Mouse (Mus musculus): ENCODE measurements at regions not wholly inside any gene's neighbourhood (a gene's known extent, or its start where the extent isn't known, plus 50 kb on each side); places are given as distances from the start of the nearest gene placed in this dataset.

- no peak for DNase-seq (ENCODE audit: low read depth)
These were observed 345.5 kb downstream of the Ccser2 start for GRCm38 (mm10) chr14:36623036-36623435.

- DNase-seq (ENCODE audit: low read depth): no peak
These were observed 350.0 kb downstream of the Ccser2 start for GRCm38 (mm10) chr14:36618459-36619085.

GRCm38 (mm10) chr14:36617987-36618386 lies 350.6 kb downstream of the Ccser2 start:
- DNase-seq (ENCODE audit: low read depth): no peak

- DNase-seq (ENCODE audit: low read depth): no peak
These were observed 353.7 kb downstream of the Ccser2 start for GRCm38 (mm10) chr14:36614926-36615325.

GRCm38 (mm10) chr14:36612860-36613259 lies 355.7 kb downstream of the Ccser2 start:
- no peak for DNase-seq (ENCODE audit: low read depth)

GRCm38 (mm10) chr14:36584065-36584635 lies 384.4 kb downstream of the Ccser2 start:
- no peak for DNase-seq (ENCODE audit: low read depth)

- DNase-seq (ENCODE audit: low read depth): no peak
These were observed 385.1 kb downstream of the Ccser2 start for GRCm38 (mm10) chr14:36583338-36584064.

GRCm38 (mm10) chr14:36563229-36563865 lies 405.2 kb downstream of the Ccser2 start:
- no peak for DNase-seq (ENCODE audit: low read depth)

GRCm38 (mm10) chr14:36537402-36537801 lies 431.2 kb downstream of the Ccser2 start:
- no peak for DNase-seq (ENCODE audit: low read depth)

- no peak for DNase-seq (ENCODE audit: low read depth)
These were observed 432.6 kb downstream of the 4930474N05Rik start for GRCm38 (mm10) chr14:36527310-36527709.

- DNase-seq (ENCODE audit: low read depth): no peak
These were observed 430.9 kb downstream of the 4930474N05Rik start for GRCm38 (mm10) chr14:36525591-36526037.

GRCm38 (mm10) chr14:36502076-36502994 lies 407.6 kb downstream of the 4930474N05Rik start:
- DNase-seq (ENCODE audit: low read depth): no peak

GRCm38 (mm10) chr14:36499323-36499722 lies 404.6 kb downstream of the 4930474N05Rik start:
- DNase-seq (ENCODE audit: low read depth): no peak

GRCm38 (mm10) chr14:36485499-36485898 lies 390.8 kb downstream of the 4930474N05Rik start:
- DNase-seq (ENCODE audit: low read depth): no peak

- no peak for DNase-seq (ENCODE audit: low read depth)
These were observed 376.9 kb downstream of the 4930474N05Rik start for GRCm38 (mm10) chr14:36471617-36472016.

GRCm38 (mm10) chr14:36470362-36470761 lies 375.6 kb downstream of the 4930474N05Rik start:
- no peak for DNase-seq (ENCODE audit: low read depth)

- no peak for DNase-seq (ENCODE audit: low read depth)
These were observed 358.3 kb downstream of the 4930474N05Rik start for GRCm38 (mm10) chr14:36453049-36453448.

- no peak for DNase-seq (ENCODE audit: low read depth)
These were observed 355.4 kb downstream of the 4930474N05Rik start for GRCm38 (mm10) chr14:36450126-36450525.

- no peak for DNase-seq (ENCODE audit: low read depth)
These were observed 320.0 kb downstream of the 4930474N05Rik start for GRCm38 (mm10) chr14:36414656-36415273.

- no peak for DNase-seq (ENCODE audit: low read depth)
These were observed 319.5 kb downstream of the 4930474N05Rik start for GRCm38 (mm10) chr14:36414180-36414579.
